Mouse (Mus musculus): Measurements from ENCODE around the gene Lig1. TPM values are rescaled to one million over a fixed set of nuclear protein-coding genes. Genes with fewer than 3 reads are reported as not detected.
A peak's percentile ranks its signal among the peaks of the same experiment; 100 is the strongest.

The Lig1 gene
- total and polyA plus RNA-seq, 2 experiments = 1.3 to 1.6 TPM

GRCm38 (mm10) chr7:13298821-13299220, 21.7 kb downstream of the Lig1 start:
- H3K9ac ChIP-seq (ENCODE audit: low read depth, low read length) = no peak overlapping the region
- H3K4me3 ChIP-seq (ENCODE audit: insufficient read depth, low read depth, low read length) = no peak overlapping the region
- TF ChIP-seq CTCF (IDR thresholded peaks at IDR 0.05; ENCODE audit: low read depth, low read length) = no peak
- no peak for TF ChIP-seq POLR2A (IDR thresholded peaks at IDR 0.05; ENCODE audit: extremely low read depth, insufficient read depth, low read length)
- no peaks in the 10 kb centered on the region for H3K36me3 ChIP-seq (ENCODE audit: control insufficient read depth, insufficient read depth, low read length)
- no peak overlapping the region for H3K27ac ChIP-seq (replicated peaks; ENCODE audit: insufficient read depth, low read depth, low read length)
- no peak for DNase-seq (ENCODE audit: extremely low read depth, low read depth, low spot score)
- H3K79me2 ChIP-seq (ENCODE audit: control insufficient read depth, insufficient read depth, low read length) = no peaks in the 10 kb centered on the region
- WGBS = 98% methylated on average over 5 of the region's 5 CpGs
- no peaks in the 10 kb centered on the region for H3K27me3 ChIP-seq (ENCODE audit: control insufficient read depth, insufficient read depth, low read length)
- H3K4me1 ChIP-seq (ENCODE audit: control insufficient read depth, insufficient read depth, low read length) = peaks cover 2% of the 10 kb centered on the region; the same call in 1 of the 2 replicates

DNA sequence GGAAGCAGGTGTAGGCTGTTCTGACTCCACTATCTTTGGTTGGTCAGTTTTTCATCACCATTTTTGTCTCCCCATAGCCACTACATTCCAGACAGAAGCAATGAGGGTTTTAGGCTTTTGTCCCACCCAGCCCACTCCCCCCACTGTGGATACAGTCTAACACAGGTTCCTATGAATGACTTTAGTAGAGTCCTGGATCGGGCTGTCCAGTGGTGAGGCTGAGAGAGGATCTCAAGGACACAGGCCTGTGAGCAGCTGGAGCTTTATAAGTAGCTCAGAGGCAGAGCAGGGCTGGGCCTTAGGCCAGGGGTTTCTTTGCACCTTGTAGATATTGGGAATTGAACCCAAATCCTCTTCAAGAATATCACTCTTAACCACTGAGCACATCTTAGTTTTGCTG, 24.6 kb downstream of the Lig1 start:
- WGBS = 100% methylated on average over 1 of the region's 1 CpGs
- no peaks in the 10 kb centered on the region for H3K27me3 ChIP-seq (ENCODE audit: control insufficient read depth, insufficient read depth, low read length)
- H3K27ac ChIP-seq (replicated peaks; ENCODE audit: insufficient read depth, low read depth, low read length) = no peak overlapping the region
- no peaks in the 10 kb centered on the region for H3K4me1 ChIP-seq (ENCODE audit: control insufficient read depth, insufficient read depth, low read length)
- no peak overlapping the region for H3K4me3 ChIP-seq (ENCODE audit: insufficient read depth, low read depth, low read length)
- no peak overlapping the region for H3K9ac ChIP-seq (ENCODE audit: low read depth, low read length)
- DNase-seq (ENCODE audit: extremely low read depth, low read depth, low spot score) = no peak
- no peaks in the 10 kb centered on the region for H3K79me2 ChIP-seq (ENCODE audit: control insufficient read depth, insufficient read depth, low read length)
- TF ChIP-seq CTCF (IDR thresholded peaks at IDR 0.05; ENCODE audit: low read depth, low read length) (no peak), POLR2A (IDR thresholded peaks at IDR 0.05; ENCODE audit: extremely low read depth, insufficient read depth, low read length) (no peak)
- H3K36me3 ChIP-seq (ENCODE audit: control insufficient read depth, insufficient read depth, low read length) = no peaks in the 10 kb centered on the region

GRCm38 (mm10) chr7:13302780-13303179, 25.7 kb downstream of the Lig1 start:
- 89% methylated on average over 2 of the region's 2 CpGs for WGBS
- H3K27ac ChIP-seq (replicated peaks; ENCODE audit: insufficient read depth, low read depth, low read length) = no peak overlapping the region
- DNase-seq (ENCODE audit: extremely low read depth, low read depth, low spot score) = peak; percentile 9
- H3K79me2 ChIP-seq (ENCODE audit: control insufficient read depth, insufficient read depth, low read length) = no peaks in the 10 kb centered on the region
- no peak overlapping the region for H3K9ac ChIP-seq (ENCODE audit: low read depth, low read length)
- no peaks in the 10 kb centered on the region for H3K27me3 ChIP-seq (ENCODE audit: control insufficient read depth, insufficient read depth, low read length)
- no peaks in the 10 kb centered on the region for H3K4me1 ChIP-seq (ENCODE audit: control insufficient read depth, insufficient read depth, low read length)
- no peaks in the 10 kb centered on the region for H3K36me3 ChIP-seq (ENCODE audit: control insufficient read depth, insufficient read depth, low read length)
- TF ChIP-seq POLR2A (IDR thresholded peaks at IDR 0.05; ENCODE audit: extremely low read depth, insufficient read depth, low read length) (no peak), CTCF (IDR thresholded peaks at IDR 0.05; ENCODE audit: low read depth, low read length) (no peak)
- no peak overlapping the region for H3K4me3 ChIP-seq (ENCODE audit: insufficient read depth, low read depth, low read length)

- TF ChIP-seq CTCF (IDR thresholded peaks at IDR 0.05; ENCODE audit: low read depth, low read length) (no peak), POLR2A (IDR thresholded peaks at IDR 0.05; ENCODE audit: extremely low read depth, insufficient read depth, low read length) (no peak)
- no peaks in the 10 kb centered on the region for H3K79me2 ChIP-seq (ENCODE audit: control insufficient read depth, insufficient read depth, low read length)
- no peaks in the 10 kb centered on the region for H3K36me3 ChIP-seq (ENCODE audit: control insufficient read depth, insufficient read depth, low read length)
- no peak overlapping the region for H3K4me3 ChIP-seq (ENCODE audit: insufficient read depth, low read depth, low read length)
- no peak overlapping the region for H3K9ac ChIP-seq (ENCODE audit: low read depth, low read length)
- no peaks in the 10 kb centered on the region for H3K27me3 ChIP-seq (ENCODE audit: control insufficient read depth, insufficient read depth, low read length)
- no peaks in the 10 kb centered on the region for H3K4me1 ChIP-seq (ENCODE audit: control insufficient read depth, insufficient read depth, low read length)
- no peak for DNase-seq (ENCODE audit: extremely low read depth, low read depth, low spot score)
- no peak overlapping the region for H3K27ac ChIP-seq (replicated peaks; ENCODE audit: insufficient read depth, low read depth, low read length)
Observed at GRCm38 (mm10) chr7:13303372-13303771, 26.3 kb downstream of the Lig1 start.

GRCm38 (mm10) chr7:13309407-13309806, 32.3 kb downstream of the Lig1 start:
- WGBS = 87% methylated on average over 2 of the region's 2 CpGs
- DNase-seq (ENCODE audit: extremely low read depth, low read depth, low spot score) = no peak
- H3K27me3 ChIP-seq (ENCODE audit: control insufficient read depth, insufficient read depth, low read length) = no peaks in the 10 kb centered on the region
- H3K9ac ChIP-seq (ENCODE audit: low read depth, low read length) = no peak overlapping the region
- no peak overlapping the region for H3K4me3 ChIP-seq (ENCODE audit: insufficient read depth, low read depth, low read length)
- H3K27ac ChIP-seq (replicated peaks; ENCODE audit: insufficient read depth, low read depth, low read length) = no peak overlapping the region
- TF ChIP-seq CTCF (IDR thresholded peaks at IDR 0.05; ENCODE audit: low read depth, low read length) = no peak
- H3K36me3 ChIP-seq (ENCODE audit: control insufficient read depth, insufficient read depth, low read length) = no peaks in the 10 kb centered on the region
- no peaks in the 10 kb centered on the region for H3K79me2 ChIP-seq (ENCODE audit: control insufficient read depth, insufficient read depth, low read length)
- H3K4me1 ChIP-seq (ENCODE audit: control insufficient read depth, insufficient read depth, low read length) = no peaks in the 10 kb centered on the region

- DNase-seq (ENCODE audit: extremely low read depth, low read depth, low spot score) = no peak
- TF ChIP-seq CTCF (IDR thresholded peaks at IDR 0.05; ENCODE audit: low read depth, low read length) (no peak), POLR2A (IDR thresholded peaks at IDR 0.05; ENCODE audit: extremely low read depth, insufficient read depth, low read length) (no peak)
- Histone ChIP-seq H3K4me3 (ENCODE audit: insufficient read depth, low read depth, low read length) (no peak overlapping the region), H3K79me2 (ENCODE audit: control insufficient read depth, insufficient read depth, low read length) (no peaks in the 10 kb centered on the region), H3K27ac (replicated peaks; ENCODE audit: insufficient read depth, low read depth, low read length) (no peak overlapping the region), H3K4me1 (ENCODE audit: control insufficient read depth, insufficient read depth, low read length) (no peaks in the 10 kb centered on the region), H3K27me3 (ENCODE audit: control insufficient read depth, insufficient read depth, low read length) (no peaks in the 10 kb centered on the region), H3K9ac (ENCODE audit: low read depth, low read length) (no peak overlapping the region), H3K36me3 (ENCODE audit: control insufficient read depth, insufficient read depth, low read length) (no peaks in the 10 kb centered on the region)
- 94% methylated on average over 6 of the region's 6 CpGs for WGBS
Observed at GRCm38 (mm10) chr7:13310493-13311199, 33.6 kb downstream of the Lig1 start.
